13 mouse cellular contexts compared by ENCODE assay signal in genomic region chr17:88614234-88614633, GRCm38 (mm10). TPM values are rescaled to one million over a fixed set of nuclear protein-coding genes. Genes with fewer than 3 reads are reported as not detected.
A peak's percentile ranks its signal among the peaks of the same experiment; 100 is the strongest.
DNase-seq lines count a peak whose midpoint lies in the region; ATAC-seq lines count a peak whose summit lies in the region.
"Had no signal": no experiment of that assay in that cellular context is flagged by ENCODE, and none has a peak within 500 bp of the region (broad histone marks: within the 10 kb centered on the region; RNA-seq: fewer than 3 reads in every experiment).

No protein-coding gene starts in this region.

- H3K27ac ChIP-seq in heart, embryonic 13.5 days (replicated peaks): peak overlapping the region; percentile 61
- peak overlapping the region; percentile 51; the same call in 1 of the 2 replicates for H3K27ac ChIP-seq in intestine, embryonic 15.5 days

- DNase-seq in heart, postnatal 25 days (ENCODE audit: low spot score): no peak
- peak; percentile 56 for DNase-seq in ZHBTc4 (ENCODE audit: low read depth, low spot score)
- peak; percentile 68 for DNase-seq in lung, postnatal 36 days
- DNase-seq in cerebellum, adult 11 months: no peak
- no peak for DNase-seq in cerebellum, postnatal 14 days
- DNase-seq in ovary, postnatal 14 days (ENCODE audit: low spot score): no peak
- DNase-seq: kidney, adult 11 months had no signal

- 25% methylated on average over 3 of the region's 3 CpGs for WGBS in heart, embryonic 13.5 days
- 31% methylated on average over 3 of the region's 3 CpGs for WGBS in intestine, embryonic 15.5 days

- peaks cover 33% of the 10 kb centered on the region for H3K4me1 ChIP-seq in heart, embryonic 13.5 days
- H3K4me1 ChIP-seq in intestine, embryonic 15.5 days (replicated peaks): 0 out of 2 replicates have a peak, but pooled peaks cover 3% of the 10 kb centered on the region

- no peak overlapping the region for H3K9ac ChIP-seq in heart, embryonic 13.5 days
- H3K9ac ChIP-seq in intestine, embryonic 15.5 days: no peak overlapping the region

- no peak overlapping the region for H3K4me3 ChIP-seq in heart, embryonic 13.5 days
- H3K4me3 ChIP-seq in intestine, embryonic 15.5 days (replicated peaks): no peak overlapping the region

- H3K36me3 ChIP-seq in heart, embryonic 13.5 days: peaks cover 17% of the 10 kb centered on the region
- no peaks in the 10 kb centered on the region for H3K36me3 ChIP-seq in intestine, embryonic 15.5 days

- no peaks in the 10 kb centered on the region for H3K27me3 ChIP-seq in heart, embryonic 13.5 days (replicated peaks)
- H3K27me3 ChIP-seq in intestine, embryonic 15.5 days (replicated peaks): no peaks in the 10 kb centered on the region

- intact Hi-C loops in heart, postnatal 25 days (cut with DNase I): no loop called here

- no peaks in the 10 kb centered on the region for H3K9me3 ChIP-seq in heart, embryonic 13.5 days
- H3K9me3 ChIP-seq in intestine, embryonic 15.5 days: no peaks in the 10 kb centered on the region

- ATAC-seq in heart, embryonic 13.5 days (ENCODE audit: extremely low read depth, insufficient number of reproducible peaks, low FRiP score, low TSS enrichment): no peak
- ATAC-seq in intestine, embryonic 15.5 days: peak; percentile 92
- ATAC-seq: activated CD4-positive, CD25-positive, alpha-beta regulatory T cell, adult 4 months; CD4-positive, CD25-positive, alpha-beta regulatory T cell, adult 4 months had no signal

- H3K4me2 ChIP-seq in heart, embryonic 13.5 days: no peak overlapping the region
- no peak overlapping the region for H3K4me2 ChIP-seq in intestine, embryonic 15.5 days (replicated peaks)

RNA-seq across cellular contexts. Expression of gene Ston1, which starts 16.8 kb away (rescaled TPM):
- 6.4 and 6.5 TPM in 2 replicates for polyA plus RNA-seq in heart, embryonic 13.5 days (2015; fragmentation: Nextera tagmentation; extraction: Ambion mirVana)
- total RNA-seq in heart, postnatal 25 days (2021): 10 to 100 TPM; 18.5 to 23.7 TPM
- 6.2 and 6.6 TPM in 2 replicates for polyA plus RNA-seq in intestine, embryonic 15.5 days (2015; fragmentation: Nextera tagmentation; extraction: Ambion mirVana)
- total RNA-seq: megakaryocyte progenitor cell, adult 5-6 weeks had no signal

RNA-seq across cellular contexts. Expression of gene Gtf2a1l, which starts 54.2 kb away (rescaled TPM):
- polyA plus RNA-seq in heart, embryonic 13.5 days (2015; fragmentation: Nextera tagmentation; extraction: Ambion mirVana): not detected in 2 replicates
- not detected for total RNA-seq in heart, postnatal 25 days (2021)
- polyA plus RNA-seq in intestine, embryonic 15.5 days (2015; fragmentation: Nextera tagmentation; extraction: Ambion mirVana): 0.21 and 0.36 TPM in 2 replicates
- total RNA-seq: gastrocnemius, adult 18-20 months; megakaryocyte progenitor cell, adult 5-6 weeks had no signal
- polyA plus RNA-seq: CD4-positive, CD25-positive, alpha-beta regulatory T cell, adult 4 months had no signal

Comparison
In these comparisons a context has a peak if more than half of its experiments do, and no peak if none do; other contexts are left out.
1. DNase-seq: peak in ZHBTc4 (single experiment) and lung, postnatal 36 days (single experiment); none in heart, postnatal 25 days (single experiment), cerebellum, adult 11 months (single experiment), cerebellum, postnatal 14 days (0 of 2) and ovary, postnatal 14 days (single experiment).